Mouse (Mus musculus): ENCODE results near the gene Il23r.

- TF ChIP-seq CTCF (IDR thresholded peaks at IDR 0.05; ENCODE audit: low read depth, low read length) (no peak), GATA1 (IDR thresholded peaks at IDR 0.05; ENCODE audit: borderline replicate concordance, low read length) (no peak), TAL1 (conservative IDR thresholded peaks at IDR 0.05; ENCODE audit: low read depth, low read length) (no peak), POLR2AphosphoS5 (IDR thresholded peaks at IDR 0.05; ENCODE audit: insufficient replicate concordance, low read depth, low read length) (no peak)
These were observed at the start of gene Il23r for GRCm38 (mm10) chr6:67491755-67492154.

Measured in G1E (cell line).